Mouse (Mus musculus) liver, embryonic 16.5 days (tissue): Measurements from ENCODE around the gene Scrt2. TPM values are rescaled to one million over a fixed set of nuclear protein-coding genes. Genes with fewer than 3 reads are reported as not detected.
"Not testable (repeated sequence)": the region's sequence is repeated elsewhere in the genome, so short reads cannot be mapped to it uniquely, and the experiment has no call there.

Experiments used
- ATAC-seq: fragments of 200-750 bp; cut with Nextera tagmentation; 2 replicates; pipeline ENCODE4 v1.8.0; 2017; ENCODE audit warnings: low read depth, mild to moderate bottlenecking, moderate number of reproducible peaks, moderate library complexity
- H3K27ac ChIP-seq: fragments of 300-500 bp; sonication (generic); 2 replicates; pipeline ENCODE4 v1.5.1; 2014; ENCODE audit warnings: mild to moderate bottlenecking, low read length
- H3K27me3 ChIP-seq: fragments of 300-500 bp; sonication (generic); 2 replicates; pipeline ENCODE4 v1.6.1; 2014; ENCODE audit warnings: low read depth, low read length, mixed read lengths; ENCODE audit not compliant: control insufficient read depth, insufficient read depth
- H3K36me3 ChIP-seq: fragments of 300-500 bp; sonication (generic); 2 replicates; pipeline ENCODE4 v1.6.1; 2014; ENCODE audit warnings: mild to moderate bottlenecking; ENCODE audit not compliant: control insufficient read depth, insufficient read depth
- H3K4me1 ChIP-seq: fragments of 300-500 bp; sonication (generic); 2 replicates; pipeline ENCODE4 v1.6.1; 2014; ENCODE audit warnings: low read depth, low read length, mixed read lengths; ENCODE audit not compliant: control insufficient read depth
- H3K4me2 ChIP-seq: fragments of 300-500 bp; sonication (generic); 2 replicates; pipeline ENCODE4 v1.6.1; 2014; ENCODE audit warnings: low read depth, low read length, mixed read lengths
- H3K4me3 ChIP-seq: fragments of 300-500 bp; sonication (generic); 2 replicates; pipeline ENCODE4 v1.5.1; 2014; ENCODE audit warnings: low read depth, mild to moderate bottlenecking, low read length
- H3K9ac ChIP-seq: fragments of 300-500 bp; sonication (generic); 2 replicates; pipeline ENCODE4 v1.6.1; 2014; ENCODE audit warnings: low read depth, low read length
- H3K9me3 ChIP-seq: fragments of 300-500 bp; sonication (generic); replicated peaks from 2 replicates; pipeline ENCODE4 v1.6.1; 2016; ENCODE audit warnings: low read length; ENCODE audit not compliant: control insufficient read depth
- WGBS: fragments of 180-500 bp; shearing (Covaris S2); extraction: QIAGEN DNeasy Blood & Tissue Kit; methylation state at CpG from one replicate; pipeline ENCODE4 v1.1.7; 2014; ENCODE audit not compliant: insufficient replicate concordance; 5-methylcytosine and 5-hydroxymethylcytosine counted together
- polyA plus RNA-seq: library from polyadenylated mRNA; unstranded; fragments of >200 nt; fragmentation: Nextera tagmentation; extraction: Ambion mirVana; gene quantifications from 2 replicates; pipeline ENCODE4 v1.2.1, GENCODE M21; 2015

The Scrt2 gene
- polyA plus RNA-seq, 1 experiment from 2014 or later: not detected

DNA sequence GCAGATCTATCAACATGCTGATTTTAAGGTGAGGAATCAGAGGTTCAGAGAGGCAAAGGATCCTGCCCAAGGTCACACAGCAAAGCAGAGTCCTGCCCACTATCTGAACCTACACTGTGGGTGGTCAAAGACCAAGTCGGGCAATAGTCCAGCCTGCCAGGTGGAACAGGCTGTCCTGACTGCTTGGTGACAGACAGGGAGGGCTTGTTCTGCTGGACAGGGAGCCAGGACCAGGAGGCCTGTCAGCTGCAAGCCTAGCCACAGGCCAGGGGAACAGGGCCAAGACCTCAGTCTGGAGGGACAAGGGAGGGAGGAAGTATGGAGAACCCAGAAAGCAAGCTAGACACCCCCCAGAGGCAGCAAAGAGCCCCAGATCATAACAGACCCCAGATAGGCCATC lies 25.9 kb upstream of the Scrt2 start:
- H3K36me3 ChIP-seq: no peaks in the 10 kb centered on the region
- no peaks in the 10 kb centered on the region for H3K4me1 ChIP-seq
- no peak overlapping the region for H3K9ac ChIP-seq
- H3K4me2 ChIP-seq: no peak overlapping the region
- no peak overlapping the region for H3K27ac ChIP-seq
- no peak for ATAC-seq
- WGBS: 57% methylated on average over 1 of the region's 1 CpGs
- H3K4me3 ChIP-seq: no peak overlapping the region
- H3K27me3 ChIP-seq: peaks cover 24% of the 10 kb centered on the region
- no peaks in the 10 kb centered on the region for H3K9me3 ChIP-seq

GRCm38 (mm10) chr2:152056368-152057251 lies 24.7 kb upstream of the Scrt2 start:
- no peak overlapping the region for H3K4me3 ChIP-seq
- no peak overlapping the region for H3K9ac ChIP-seq
- H3K4me2 ChIP-seq: no peak overlapping the region
- H3K27ac ChIP-seq: no peak overlapping the region
- WGBS: 57% methylated on average over 22 of the region's 22 CpGs
- H3K9me3 ChIP-seq: no peaks in the 10 kb centered on the region
- H3K27me3 ChIP-seq: peaks cover 14% of the 10 kb centered on the region
- H3K4me1 ChIP-seq: no peaks in the 10 kb centered on the region
- ATAC-seq: no peak
- no peaks in the 10 kb centered on the region for H3K36me3 ChIP-seq

GRCm38 (mm10) chr2:152057252-152057563 lies 24.1 kb upstream of the Scrt2 start:
- peaks cover 13% of the 10 kb centered on the region for H3K27me3 ChIP-seq
- no peak overlapping the region for H3K4me3 ChIP-seq
- ATAC-seq: no peak
- no peak overlapping the region for H3K27ac ChIP-seq
- H3K9me3 ChIP-seq: no peaks in the 10 kb centered on the region
- WGBS: 50% methylated on average over 9 of the region's 9 CpGs
- no peaks in the 10 kb centered on the region for H3K36me3 ChIP-seq
- H3K9ac ChIP-seq: no peak overlapping the region
- no peaks in the 10 kb centered on the region for H3K4me1 ChIP-seq
- H3K4me2 ChIP-seq: no peak overlapping the region

DNA sequence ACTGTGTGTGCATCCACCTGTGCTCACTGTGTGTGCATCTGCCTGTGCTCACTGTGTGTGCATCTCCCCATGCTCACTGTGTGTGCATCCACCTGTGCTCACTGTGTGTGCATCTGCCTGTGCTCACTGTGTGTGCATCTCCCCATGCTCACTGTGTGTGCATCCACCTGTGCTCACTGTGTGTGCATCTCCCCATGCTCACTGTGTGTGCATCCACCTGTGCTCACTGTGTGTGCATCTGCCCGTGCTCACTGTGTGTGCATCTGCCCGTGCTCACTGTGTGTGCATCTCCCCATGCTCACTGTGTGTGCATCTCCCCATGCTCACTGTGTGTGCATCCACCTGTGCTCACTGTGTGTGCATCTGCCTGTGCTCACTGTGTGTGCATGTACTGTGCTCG lies 18.5 kb upstream of the Scrt2 start:
- H3K27me3 ChIP-seq, H3K36me3 ChIP-seq, H3K9ac ChIP-seq, H3K27ac ChIP-seq, ATAC-seq, H3K4me3 ChIP-seq, H3K4me2 ChIP-seq, H3K9me3 ChIP-seq, H3K4me1 ChIP-seq: not testable (repeated sequence)
- WGBS: 51% methylated on average over 3 of the region's 3 CpGs

DNA sequence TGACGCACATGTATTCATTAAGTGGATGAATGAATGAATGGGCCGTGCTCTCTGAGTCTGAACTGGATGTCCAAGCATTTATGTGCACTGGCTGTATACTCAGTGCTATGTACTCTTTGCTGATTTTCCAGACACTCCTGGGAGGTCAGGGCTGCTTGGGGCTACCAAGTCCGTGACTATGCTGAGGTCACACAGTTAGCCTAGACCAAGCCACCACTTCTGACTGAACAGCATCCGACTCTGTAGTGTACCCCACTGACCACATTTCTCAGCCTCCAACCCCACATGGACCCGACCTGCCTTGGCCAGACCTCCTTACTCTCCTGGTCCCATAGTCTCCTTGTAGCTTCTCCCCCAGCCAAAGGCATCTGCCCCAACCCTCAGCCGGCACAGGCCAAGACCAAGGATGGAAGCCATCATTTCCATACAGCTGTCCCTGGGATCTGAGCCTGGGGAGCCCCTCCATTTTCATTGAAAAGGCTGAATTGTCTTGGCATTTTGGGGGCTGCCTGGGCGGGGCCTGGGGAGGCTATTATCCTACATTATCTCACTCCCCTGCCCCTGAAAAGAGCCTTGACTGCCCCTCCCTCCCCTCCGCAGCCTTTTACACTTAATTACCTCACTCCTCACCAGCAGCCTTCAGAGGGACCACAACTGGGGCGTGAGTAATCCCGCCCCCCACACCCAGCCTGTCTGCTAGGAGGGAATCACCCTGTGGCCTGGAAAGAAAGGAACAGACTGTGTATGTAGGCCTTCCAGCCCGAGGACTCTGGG lies 12.5 kb upstream of the Scrt2 start:
- ATAC-seq: no peak
- whole genome bisulfite sequencing: 39% methylated on average over 11 of the region's 11 CpGs
- no peaks in the 10 kb centered on the region for H3K4me1 ChIP-seq
- H3K4me3 ChIP-seq: no peak overlapping the region
- H3K9ac ChIP-seq: no peak overlapping the region
- H3K9me3 ChIP-seq: no peaks in the 10 kb centered on the region
- H3K27me3 ChIP-seq: no peaks in the 10 kb centered on the region; the same call in 1 of the 2 replicates
- H3K4me2 ChIP-seq: no peak overlapping the region
- no peak overlapping the region for H3K27ac ChIP-seq
- H3K36me3 ChIP-seq: no peaks in the 10 kb centered on the region

DNA sequence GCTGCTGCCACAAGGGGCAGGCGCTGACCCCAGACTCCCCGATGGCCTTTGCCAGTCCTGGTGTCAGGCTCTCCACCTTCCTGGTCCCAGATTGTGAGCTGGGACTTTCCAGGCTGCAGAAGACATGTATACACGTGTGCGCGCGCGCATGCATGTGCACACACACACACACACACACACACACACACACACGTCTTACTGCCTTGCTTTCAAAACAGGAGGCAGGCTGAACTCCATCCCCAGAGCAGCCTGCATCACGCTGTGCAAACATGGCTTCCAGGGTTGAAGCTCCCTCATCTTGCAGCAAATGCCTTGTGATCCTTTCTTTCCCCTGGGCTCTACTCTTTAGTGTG lies 11.9 kb upstream of the Scrt2 start:
- no peak for ATAC-seq
- H3K4me2 ChIP-seq: no peak overlapping the region
- 57% methylated on average over 9 of the region's 9 CpGs for WGBS
- H3K4me1 ChIP-seq: no peaks in the 10 kb centered on the region
- H3K36me3 ChIP-seq: no peaks in the 10 kb centered on the region
- no peak overlapping the region for H3K9ac ChIP-seq
- no peak overlapping the region for H3K27ac ChIP-seq
- peaks cover 2% of the 10 kb centered on the region for H3K27me3 ChIP-seq
- H3K9me3 ChIP-seq: no peaks in the 10 kb centered on the region
- no peak overlapping the region for H3K4me3 ChIP-seq

- H3K4me2 ChIP-seq: no peak overlapping the region
- H3K9me3 ChIP-seq: no peaks in the 10 kb centered on the region
- WGBS: 46% methylated on average over 2 of the region's 2 CpGs
- H3K27ac ChIP-seq: no peak overlapping the region
- ATAC-seq: no peak
- no peak overlapping the region for H3K9ac ChIP-seq
- no peaks in the 10 kb centered on the region for H3K36me3 ChIP-seq
- H3K4me3 ChIP-seq: no peak overlapping the region
- H3K27me3 ChIP-seq: peaks cover 3% of the 10 kb centered on the region
- H3K4me1 ChIP-seq: no peaks in the 10 kb centered on the region
These were observed 11.4 kb upstream of the Scrt2 start for GRCm38 (mm10) chr2:152069941-152070340.

- H3K36me3 ChIP-seq: no peaks in the 10 kb centered on the region
- no peak overlapping the region for H3K9ac ChIP-seq
- H3K27ac ChIP-seq: no peak overlapping the region
- WGBS: 41% methylated on average over 2 of the region's 2 CpGs
- H3K4me3 ChIP-seq: no peak overlapping the region
- no peak for ATAC-seq
- peaks cover 13% of the 10 kb centered on the region for H3K27me3 ChIP-seq
- no peak overlapping the region for H3K4me2 ChIP-seq
- H3K4me1 ChIP-seq: no peaks in the 10 kb centered on the region
- H3K9me3 ChIP-seq: no peaks in the 10 kb centered on the region
These were observed 6.8 kb upstream of the Scrt2 start for GRCm38 (mm10) chr2:152074521-152074920.

- Histone ChIP-seq H3K9me3 (no peaks in the 10 kb centered on the region), H3K4me3 (no peak overlapping the region), H3K9ac (no peak overlapping the region), H3K4me2 (no peak overlapping the region), H3K36me3 (no peaks in the 10 kb centered on the region), H3K4me1 (no peaks in the 10 kb centered on the region), H3K27me3 (peaks cover 21% of the 10 kb centered on the region), H3K27ac (no peak overlapping the region)
- 37% methylated on average over 9 of the region's 9 CpGs for WGBS
- no peak for ATAC-seq
These were observed 5.9 kb upstream of the Scrt2 start for GRCm38 (mm10) chr2:152075294-152075889.
